Mouse (Mus musculus) inflammation-experienced regulatory T-cells (primary cell): ENCODE data around the gene Tuba1c. TPM values are rescaled to one million over a fixed set of nuclear protein-coding genes. Genes with fewer than 3 reads are reported as not detected.

ENCODE experiments used
- polyA plus RNA-seq, 2 experiments: library from polyadenylated mRNA; unstranded; fragments of 100-300 nt; shearing (Covaris generic); gene quantifications; one replicate each; pipeline ENCODE4 v1.2.1; 2017

The Tuba1c gene
- 10 to 100 TPM; 50.0 to 53.5 TPM for polyA plus RNA-seq

GRCm38 (mm10) chr15:99029619-99030584 is at the start of gene Tuba1c:
Gene Tuba1c, plus strand, starts transcription at chr15:99029891.

GRCm38 (mm10) chr15:99055040-99055439 is 25.3 kb downstream of the Tuba1c start, which contains the start of gene Prph:
Gene Prph, plus strand, starts transcription at chr15:99055174.

GRCm38 (mm10) chr15:99074019-99074599 is 44.4 kb downstream of the Tuba1c start, which contains the start of gene Troap:
Gene Troap, plus strand, starts transcription at chr15:99074575.

GRCm38 (mm10) chr15:99087253-99088075 is 57.8 kb downstream of the Tuba1c start, which contains the start of gene C1ql4:
Gene C1ql4, minus strand, starts transcription at chr15:99087817.

Other genes starting within 250 kb of the Tuba1c start
- under 1 TPM in 1 of 2 experiments, not detected in 1; 0.89 TPM for gene Wnt1, start 240.0 kb upstream of the Tuba1c start, polyA plus RNA-seq
- gene Ddn, start 220.4 kb upstream of the Tuba1c start, polyA plus RNA-seq, result 1 to 10 TPM in 1 of 2 experiments, not detected in 1; 1.8 TPM
- gene Prkag1, start 198.4 kb upstream of the Tuba1c start, polyA plus RNA-seq, result 100 to 1,000 TPM in 1 of 2 experiments, 10 to 100 TPM in 1; 97.2 to 156 TPM
- 10 to 100 TPM; 24.2 to 25.6 TPM for gene Kmt2d, start 158.7 kb upstream of the Tuba1c start, polyA plus RNA-seq
- gene Rhebl1, start 135.4 kb upstream of the Tuba1c start, polyA plus RNA-seq, result 10 to 100 TPM in 1 of 2 experiments, 1 to 10 TPM in 1; 9.6 to 12.5 TPM
- under 1 TPM; 0.37 to 0.56 TPM for gene Dhh, start 131.4 kb upstream of the Tuba1c start, polyA plus RNA-seq
- gene Lmbr1l, start 111.7 kb upstream of the Tuba1c start, polyA plus RNA-seq, result 10 to 100 TPM; 53.9 to 64.4 TPM
- 100 to 1,000 TPM; 386 to 432 TPM for gene Tuba1b, start 95.3 kb upstream of the Tuba1c start, polyA plus RNA-seq
- not detected for gene Gm49450, start 76.3 kb upstream of the Tuba1c start, polyA plus RNA-seq
- gene Tuba1a, start 76.2 kb upstream of the Tuba1c start, polyA plus RNA-seq, result 100 to 1,000 TPM; 157 to 180 TPM
- gene Prph, start 25.3 kb downstream of the Tuba1c start, polyA plus RNA-seq, result not detected
- gene Troap, start 44.7 kb downstream of the Tuba1c start, polyA plus RNA-seq, result under 1 TPM; 0.17 to 0.36 TPM
- under 1 TPM; 0.11 to 0.95 TPM for gene C1ql4, start 57.9 kb downstream of the Tuba1c start, polyA plus RNA-seq
- 1 to 10 TPM in 1 of 2 experiments, under 1 TPM in 1; 0.10 to 1.2 TPM for gene Dnajc22, start 63.3 kb downstream of the Tuba1c start, polyA plus RNA-seq
- 1 to 10 TPM in 1 of 2 experiments, under 1 TPM in 1; 0.36 to 1.7 TPM for gene Spats2, start 96.0 kb downstream of the Tuba1c start, polyA plus RNA-seq
- 1 to 10 TPM in 1 of 2 experiments, under 1 TPM in 1; 0.52 to 3.8 TPM for gene Kcnh3, start 195.0 kb downstream of the Tuba1c start, polyA plus RNA-seq
- gene Mcrs1, start 222.1 kb downstream of the Tuba1c start, polyA plus RNA-seq, result 10 to 100 TPM; 90.8 to 91.0 TPM